Mouse (Mus musculus) myocyte (in vitro differentiated cells): ENCODE measurements around the gene Lekr1.

Experiments used
- E2F4 ChIP-seq: IDR thresholded peaks from one replicate; pipeline ENCODE4 v1.6.1; 2011; ENCODE audit warnings: mild to moderate bottlenecking, control low read depth, moderate library complexity; ENCODE audit not compliant: insufficient read depth
- MAX ChIP-seq: IDR thresholded peaks from one replicate; pipeline ENCODE4 v1.6.1; 2011; ENCODE audit warnings: low read depth, mild to moderate bottlenecking, control low read depth
- MYOG ChIP-seq, 3 experiments: IDR thresholded peaks; one replicate each; pipeline ENCODE4 v1.6.1; 2011; ENCODE audit warnings: control low read depth in 2 of 3, low read depth in 2 of 3, mild to moderate bottlenecking in 2 of 3; ENCODE audit not compliant: insufficient read length in 2 of 3, control insufficient read depth in 1 of 3, insufficient read depth in 1 of 3
- POLR2A ChIP-seq: IDR thresholded peaks from one replicate; pipeline ENCODE4 v1.6.1; 2011; ENCODE audit warnings: low read depth, mild to moderate bottlenecking, control low read depth, moderate library complexity; ENCODE audit not compliant: insufficient read length
- REST ChIP-seq: IDR thresholded peaks from one replicate; pipeline ENCODE4 v1.6.1; 2011; ENCODE audit warnings: mild to moderate bottlenecking, control low read depth, moderate library complexity; ENCODE audit not compliant: insufficient read depth, insufficient read length

DNA sequence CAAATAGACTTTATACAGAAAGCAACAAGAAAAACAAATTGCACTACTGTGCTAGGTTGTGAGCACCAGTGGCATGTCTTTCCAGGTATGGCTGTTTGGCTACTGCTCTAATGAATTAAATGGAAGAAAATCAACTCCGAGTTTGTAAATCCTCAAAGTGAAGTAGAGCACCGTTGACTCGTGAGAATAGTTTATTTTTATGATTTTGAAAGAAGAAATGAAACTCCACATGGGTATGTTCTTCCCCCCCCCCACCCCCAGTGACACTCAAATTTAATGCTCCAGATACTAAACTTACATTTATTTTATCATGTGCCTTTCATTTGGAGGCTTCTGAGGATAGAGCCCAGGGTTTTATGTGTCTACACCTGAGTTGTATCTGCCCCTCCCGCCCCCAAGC, 46.7 kb upstream of the Lekr1 start:
- TF ChIP-seq MAX, result no peak
- TF ChIP-seq POLR2A, result no peak
- TF ChIP-seq E2F4, result no peak
- TF ChIP-seq MYOG (IDR thresholded peaks at IDR 0.05; ENCODE audit: control insufficient read depth in 1 of 3, insufficient read depth in 1 of 3, insufficient read length in 2 of 3, low read depth in 2 of 3), result no peak
- no peak for TF ChIP-seq REST
